Mouse (Mus musculus): ENCODE measurements around the gene Zkscan1. TPM values are rescaled to one million over a fixed set of nuclear protein-coding genes. Genes with fewer than 3 reads are reported as not detected.

The Zkscan1 gene
- polyA plus RNA-seq, 2 experiments, result 2.2 to 4.9 TPM

DNA sequence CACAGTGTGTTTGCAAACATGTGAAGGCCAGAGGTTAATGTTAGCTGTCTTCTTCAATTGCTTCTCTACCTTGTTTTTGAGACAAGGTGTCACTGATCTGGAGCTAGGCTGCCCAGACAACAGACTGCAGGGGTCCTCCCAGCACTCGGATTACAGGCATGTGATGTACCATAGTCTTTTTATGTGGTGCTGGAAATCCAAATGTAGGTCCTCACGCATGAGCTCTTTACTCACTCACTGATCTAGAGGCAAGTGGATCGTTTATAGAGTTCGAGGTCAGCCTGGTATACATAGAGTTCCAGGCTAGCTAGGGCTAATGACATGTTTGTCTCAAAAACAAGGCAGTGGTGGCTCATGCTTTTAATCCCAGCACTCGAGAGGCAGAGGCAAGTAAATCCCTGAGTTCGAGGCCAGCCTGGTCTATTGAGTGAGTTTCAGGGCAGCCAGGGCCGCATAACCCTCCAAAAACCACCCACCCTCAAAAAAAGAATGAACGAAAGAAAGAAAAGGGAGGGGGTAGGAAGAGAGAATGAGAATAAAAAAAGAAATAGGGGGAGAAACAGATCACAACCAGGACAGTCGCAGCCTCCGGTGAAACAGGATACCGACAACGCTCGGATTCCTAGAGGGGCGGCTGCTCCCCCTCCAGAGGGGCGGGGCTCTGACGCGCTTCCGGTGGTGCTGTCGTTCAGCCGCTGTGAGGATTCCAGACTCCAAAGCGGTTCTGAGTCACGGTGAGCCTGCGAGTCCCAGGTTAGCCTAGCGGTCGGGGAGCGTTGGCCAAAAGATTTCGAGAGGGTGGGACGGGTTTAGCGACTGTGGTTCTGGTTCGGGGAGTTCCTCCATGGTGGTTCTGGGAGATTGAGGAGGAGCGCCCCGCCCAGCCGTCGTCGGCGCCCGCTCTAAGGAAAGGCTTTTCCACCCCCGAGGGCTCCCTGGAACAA, 31.6 kb downstream of the Zkscan1 start, which contains the start of gene Zscan21:
Gene Zscan21 (plus strand): TSS at position 649 of the 944 bp plus-strand sequence.
- peak within 1 kb of the TSS; percentile 85 for H3K9ac ChIP-seq (replicated peaks)
- ATAC-seq (ENCODE audit: insufficient read depth), result peak; percentile 97
- TF ChIP-seq EP300 (IDR thresholded peaks at IDR 0.05; ENCODE audit: low read depth) (no peak), CTCF (IDR thresholded peaks at IDR 0.05; ENCODE audit: low read depth) (peak; percentile 43; the same call in 1 of the 2 replicates)

DNA sequence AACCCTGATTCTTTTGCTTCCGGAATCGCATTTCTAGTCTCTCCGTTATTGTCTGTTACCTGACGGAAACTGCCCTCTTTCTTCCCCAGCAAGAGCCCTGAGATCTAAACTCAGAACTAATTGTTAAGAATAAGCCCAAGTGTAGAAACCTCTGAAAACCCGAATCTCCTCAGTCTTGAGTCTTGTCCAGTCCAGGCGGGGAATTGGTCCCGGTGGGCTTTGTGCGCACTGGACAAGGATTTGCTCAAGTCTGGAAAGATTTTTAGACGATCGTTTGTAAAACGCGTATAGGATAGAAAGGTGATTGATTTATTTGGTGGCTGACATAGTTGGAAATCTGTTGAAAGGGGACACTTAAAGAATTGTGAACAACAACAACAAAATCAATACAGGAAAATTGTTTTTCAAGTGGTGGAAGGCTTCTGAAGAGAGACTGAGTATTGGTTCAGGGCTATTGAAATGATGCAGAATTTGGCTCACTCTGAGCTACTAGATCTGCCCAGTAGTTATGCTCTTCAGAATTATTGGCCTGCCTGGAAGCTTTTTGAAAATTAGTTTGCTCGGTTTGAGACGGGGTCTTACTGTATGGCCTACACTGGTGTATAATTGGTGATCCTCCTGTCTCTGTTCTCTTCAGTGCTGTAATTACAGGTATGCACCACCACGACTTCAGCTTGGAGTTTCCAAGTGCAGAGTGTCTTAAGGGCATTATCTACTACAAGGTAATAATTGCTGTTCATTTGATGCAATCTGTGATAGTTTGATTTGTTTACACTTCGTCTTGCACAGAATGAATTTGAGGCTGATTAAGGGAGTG, 32.5 kb downstream of the Zkscan1 start:
- H3K9ac ChIP-seq (replicated peaks), result peak overlapping the region; percentile 85
- peak overlapping the region; percentile 85 to 98 for H3K4me3 ChIP-seq (ENCODE audit: insufficient read depth in 1 of 2, low read depth in 2 of 2, low read length in 2 of 2)
- DNase-seq (ENCODE audit: low read depth in 3 of 3, low spot score in 3 of 3) (no peak), ATAC-seq (ENCODE audit: insufficient read depth) (peak; percentile 27; the same call in 1 of the 2 replicates)
- H3K4me2 ChIP-seq (ENCODE audit: low read depth), result peak overlapping the region; percentile 88
- no peaks in the 10 kb centered on the region; the same call in 1 of the 2 replicates for H3K36me3 ChIP-seq (replicated peaks; ENCODE audit: control insufficient read depth, insufficient read depth, low read depth)
- TF ChIP-seq EP300 (IDR thresholded peaks at IDR 0.05; ENCODE audit: low read depth), result no peak
- TF ChIP-seq CTCF (IDR thresholded peaks at IDR 0.05; ENCODE audit: low read depth), result no peak
- WGBS (ENCODE audit: insufficient replicate concordance), result 8% methylated on average over 16 of the region's 16 CpGs
- peak overlapping the region; percentile 86 for H3K27ac ChIP-seq
- H3K4me1 ChIP-seq (replicated peaks; ENCODE audit: control insufficient read depth in 2 of 2, insufficient read depth in 2 of 2, low read length in 1 of 2), result peaks cover 14 to 21% of the 10 kb centered on the region in 2 experiments
- H3K9me3 ChIP-seq (ENCODE audit: control insufficient read depth, low read length), result no peaks in the 10 kb centered on the region
- no peaks in the 10 kb centered on the region for H3K27me3 ChIP-seq (ENCODE audit: control insufficient read depth, insufficient read depth, low read length)

More for the DNA sequence above, 31.6 kb downstream of the Zkscan1 start, which contains the start of gene Zscan21:
- no peaks in the 10 kb centered on the region; the same call in 1 of the 2 replicates for H3K36me3 ChIP-seq (replicated peaks; ENCODE audit: control insufficient read depth, insufficient read depth, low read depth)
- no peaks in the 10 kb centered on the region for H3K9me3 ChIP-seq (ENCODE audit: control insufficient read depth, low read length)
- peak; percentile 80 to 83 (median 80) for DNase-seq (ENCODE audit: low read depth in 3 of 3, low spot score in 3 of 3)
- H3K27ac ChIP-seq, result peak within 1 kb of the TSS; percentile 86
- H3K4me1 ChIP-seq (replicated peaks; ENCODE audit: control insufficient read depth in 2 of 2, insufficient read depth in 2 of 2, low read length in 1 of 2), result peaks cover 14 to 21% of the 10 kb centered on the region in 2 experiments
- WGBS (ENCODE audit: insufficient replicate concordance), result 7% methylated on average over 38 of the region's 38 CpGs
- H3K4me2 ChIP-seq (ENCODE audit: low read depth), result peak within 1 kb of the TSS; percentile 88
- H3K27me3 ChIP-seq (ENCODE audit: control insufficient read depth, insufficient read depth, low read length), result no peaks in the 10 kb centered on the region
- H3K4me3 ChIP-seq (ENCODE audit: insufficient read depth in 1 of 2, low read depth in 2 of 2, low read length in 2 of 2), result peak within 1 kb of the TSS; percentile 85 to 98

DNA sequence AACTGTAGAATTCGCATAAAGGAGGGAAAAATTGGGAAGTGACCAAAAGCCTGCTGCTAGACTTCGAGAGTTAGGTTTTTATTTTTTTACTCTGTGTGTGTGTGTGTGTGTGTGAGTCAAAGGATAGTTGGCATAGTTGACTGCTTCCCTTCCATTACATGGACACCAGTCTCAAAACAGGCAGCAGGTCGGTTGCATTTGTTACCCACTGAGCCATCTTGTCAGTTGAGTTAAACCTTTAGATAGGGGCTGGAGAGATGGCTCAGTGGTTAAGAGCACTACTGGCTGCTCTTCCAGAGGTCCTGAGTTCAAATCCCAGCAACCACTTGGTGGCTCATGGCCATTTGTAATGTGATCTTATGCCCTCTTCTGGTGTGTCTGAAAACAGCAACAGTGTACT, 33.2 kb downstream of the Zkscan1 start:
- Histone ChIP-seq H3K9me3 (ENCODE audit: control insufficient read depth, low read length) (no peaks in the 10 kb centered on the region), H3K4me2 (ENCODE audit: low read depth) (peak overlapping the region; percentile 88), H3K4me3 (ENCODE audit: insufficient read depth in 1 of 2, low read depth in 2 of 2, low read length in 2 of 2) (peak overlapping the region; percentile 85 to 98), H3K4me1 (replicated peaks; ENCODE audit: control insufficient read depth in 2 of 2, insufficient read depth in 2 of 2, low read length in 1 of 2) (peaks cover 14 to 23% of the 10 kb centered on the region in 2 experiments), H3K36me3 (replicated peaks; ENCODE audit: control insufficient read depth, insufficient read depth, low read depth) (no peaks in the 10 kb centered on the region; the same call in 1 of the 2 replicates), H3K9ac (replicated peaks) (peak overlapping the region; percentile 85; the same call in 1 of the 2 replicates), H3K27me3 (ENCODE audit: control insufficient read depth, insufficient read depth, low read length) (no peaks in the 10 kb centered on the region), H3K27ac (no peak overlapping the region; the same call in 1 of the 2 replicates)
- WGBS (ENCODE audit: insufficient replicate concordance), result 52% methylated on average over 3 of the region's 3 CpGs
- TF ChIP-seq EP300 (IDR thresholded peaks at IDR 0.05; ENCODE audit: low read depth), result no peak
- TF ChIP-seq CTCF (IDR thresholded peaks at IDR 0.05; ENCODE audit: low read depth), result peak; percentile 25
- DNase-seq (ENCODE audit: low read depth in 3 of 3, low spot score in 3 of 3) (no peak), ATAC-seq (ENCODE audit: insufficient read depth) (no peak)

DNA sequence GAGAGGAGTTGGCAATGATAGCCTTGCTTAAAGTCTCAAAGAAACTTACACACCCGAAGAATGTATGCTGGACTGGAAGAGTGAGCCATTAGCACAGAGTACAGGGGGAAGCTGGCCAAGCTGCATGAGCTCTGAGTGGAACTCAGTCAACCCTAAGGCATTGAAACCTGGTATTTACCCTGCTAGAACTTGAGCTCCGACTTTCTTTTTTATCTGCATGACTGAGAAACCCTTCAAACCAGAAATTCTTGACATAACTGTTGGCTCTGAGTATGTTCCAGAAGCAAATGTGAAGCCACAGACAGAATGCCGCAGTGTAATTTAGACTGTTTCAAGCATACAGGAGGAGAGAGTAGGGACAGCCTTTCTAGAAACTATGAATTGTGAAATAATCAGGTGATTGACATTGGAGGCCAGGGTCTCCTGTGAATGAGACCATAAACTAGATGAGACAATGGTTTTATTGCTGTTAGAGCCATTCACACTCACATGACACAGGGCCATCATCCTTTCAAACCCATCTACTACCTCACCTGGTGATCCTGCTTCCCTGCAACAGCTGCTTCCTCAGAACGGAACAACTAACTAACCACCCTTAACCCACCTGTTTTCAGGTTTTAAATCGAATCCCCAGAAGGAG, 47.7 kb downstream of the Zkscan1 start:
- DNase-seq (ENCODE audit: low read depth in 3 of 3, low spot score in 3 of 3), result no peak
- 85% methylated on average over 5 of the region's 5 CpGs for WGBS (ENCODE audit: insufficient replicate concordance)
- H3K27me3 ChIP-seq (ENCODE audit: control insufficient read depth, insufficient read depth, low read length), result no peaks in the 10 kb centered on the region
- no peak overlapping the region for H3K4me3 ChIP-seq (ENCODE audit: insufficient read depth in 1 of 2, low read depth in 2 of 2, low read length in 2 of 2)
- H3K4me1 ChIP-seq (replicated peaks; ENCODE audit: control insufficient read depth in 2 of 2, insufficient read depth in 2 of 2, low read length in 1 of 2), result peaks cover 9% of the 10 kb centered on the region in 2 experiments
- H3K27ac ChIP-seq, result no peak overlapping the region
- no peak overlapping the region for H3K9ac ChIP-seq (replicated peaks)
- no peak for ATAC-seq (ENCODE audit: insufficient read depth)
- TF ChIP-seq EP300 (IDR thresholded peaks at IDR 0.05; ENCODE audit: low read depth) (no peak), CTCF (IDR thresholded peaks at IDR 0.05; ENCODE audit: low read depth) (no peak)
- H3K9me3 ChIP-seq (ENCODE audit: control insufficient read depth, low read length), result no peaks in the 10 kb centered on the region
- H3K4me2 ChIP-seq (ENCODE audit: low read depth), result no peak overlapping the region
- H3K36me3 ChIP-seq (replicated peaks; ENCODE audit: control insufficient read depth, insufficient read depth, low read depth), result peaks cover 29% of the 10 kb centered on the region
